Mouse (Mus musculus) T-cell, adult 2 months (primary cell): Measurements from ENCODE around the gene Gng12.
"Not testable (repeated sequence)": the region's sequence is repeated elsewhere in the genome, so short reads cannot be mapped to it uniquely, and the experiment has no call there.

Experiments used
- DNase-seq: peaks from one replicate; pipeline ENCODE4 v3.0.0; 2022; ENCODE audit warnings: low spot score

The Gng12 gene

GRCm38 (mm10) chr6:66896119-66896920 is at the start of gene Gng12:
Gene Gng12, plus strand, starts transcription at chr6:66896397.
- peak; percentile 73 for DNase-seq

- no peak for DNase-seq
Measured at GRCm38 (mm10) chr6:66848936-66849335, 47.3 kb upstream of the Gng12 start.

GRCm38 (mm10) chr6:66856236-66856635 is 40.0 kb upstream of the Gng12 start:
- no peak for DNase-seq

GRCm38 (mm10) chr6:66858356-66858755 is 37.8 kb upstream of the Gng12 start:
- DNase-seq: no peak

GRCm38 (mm10) chr6:66859391-66859790 is 36.8 kb upstream of the Gng12 start:
- DNase-seq: no peak

- DNase-seq: no peak
Measured at GRCm38 (mm10) chr6:66864463-66864862, 31.7 kb upstream of the Gng12 start.

- no peak for DNase-seq
Measured at GRCm38 (mm10) chr6:66866295-66866694, 29.9 kb upstream of the Gng12 start.

- not testable (repeated sequence) for DNase-seq
Measured at GRCm38 (mm10) chr6:66877048-66877447, 19.1 kb upstream of the Gng12 start.

- no peak for DNase-seq
Measured at GRCm38 (mm10) chr6:66890349-66891158, 5.6 kb upstream of the Gng12 start.

- no peak for DNase-seq
Measured at GRCm38 (mm10) chr6:66893950-66894349, 2.2 kb upstream of the Gng12 start.

GRCm38 (mm10) chr6:66894999-66895398 is 1.2 kb upstream of the Gng12 start:
- DNase-seq: no peak

GRCm38 (mm10) chr6:66896921-66897645 is 886 bp downstream of the Gng12 start:
- peak; percentile 21 for DNase-seq

GRCm38 (mm10) chr6:66897994-66898393 is 1.8 kb downstream of the Gng12 start:
- no peak for DNase-seq

- DNase-seq: no peak
Measured at GRCm38 (mm10) chr6:66901926-66902325, 5.7 kb downstream of the Gng12 start.

- no peak for DNase-seq
Measured at GRCm38 (mm10) chr6:66903206-66903605, 7.0 kb downstream of the Gng12 start.

GRCm38 (mm10) chr6:66903720-66904119 is 7.5 kb downstream of the Gng12 start:
- DNase-seq: no peak

- no peak for DNase-seq
Measured at GRCm38 (mm10) chr6:66906244-66906643, 10.0 kb downstream of the Gng12 start.

GRCm38 (mm10) chr6:66908327-66908973 is 12.3 kb downstream of the Gng12 start:
- no peak for DNase-seq

GRCm38 (mm10) chr6:66910493-66911435 is 14.6 kb downstream of the Gng12 start:
- no peak for DNase-seq

GRCm38 (mm10) chr6:66913355-66913754 is 17.2 kb downstream of the Gng12 start:
- no peak for DNase-seq

GRCm38 (mm10) chr6:66915592-66915991 is 19.4 kb downstream of the Gng12 start:
- DNase-seq: no peak
